Mouse (Mus musculus): ENCODE data around the gene Wasl. TPM values are rescaled to one million over a fixed set of nuclear protein-coding genes. Genes with fewer than 3 reads are reported as not detected.

The Wasl gene
- polyA plus RNA-seq, 3 experiments from 2014 or later: 10.1 to 17.0 (median 14.7) TPM

Other genes starting within 250 kb of the Wasl start
- not detected for gene Iqub, start 149.9 kb downstream of the Wasl start, polyA plus RNA-seq (2017; shearing (Covaris generic))
- 100 to 1,000 TPM; 174 to 219 (median 181) TPM for gene Ndufa5, start 137.0 kb downstream of the Wasl start, polyA plus RNA-seq (2017; shearing (Covaris generic))
- not detected for gene Asb15, start 136.9 kb downstream of the Wasl start, polyA plus RNA-seq (2017; shearing (Covaris generic))
- not detected for gene Lmod2, start 67.2 kb downstream of the Wasl start, polyA plus RNA-seq (2017; shearing (Covaris generic))
- not detected for gene Hyal6, start 68.2 kb upstream of the Wasl start, polyA plus RNA-seq (2017; shearing (Covaris generic))
- not detected for gene Hyal4, start 83.3 kb upstream of the Wasl start, polyA plus RNA-seq (2017; shearing (Covaris generic))
- under 1 TPM in 1 of 3 experiments, not detected in 2; 0.35 TPM for gene Spam1, start 126.2 kb upstream of the Wasl start, polyA plus RNA-seq (2017; shearing (Covaris generic))
- gene Hyal5, start 193.0 kb upstream of the Wasl start, polyA plus RNA-seq (2017; shearing (Covaris generic)): not detected